Mouse (Mus musculus) spleen, postnatal 10 days (tissue): ENCODE data around the gene Large2.
A peak's percentile ranks its signal among the peaks of the same experiment; 100 is the strongest.

Experiments
- DNase-seq, 2 experiments: peaks; one replicate each; pipeline ENCODE4 v3.0.0; 2021 to 2022; ENCODE audit warnings: low spot score in 2 of 2

Gene Large2

DNA sequence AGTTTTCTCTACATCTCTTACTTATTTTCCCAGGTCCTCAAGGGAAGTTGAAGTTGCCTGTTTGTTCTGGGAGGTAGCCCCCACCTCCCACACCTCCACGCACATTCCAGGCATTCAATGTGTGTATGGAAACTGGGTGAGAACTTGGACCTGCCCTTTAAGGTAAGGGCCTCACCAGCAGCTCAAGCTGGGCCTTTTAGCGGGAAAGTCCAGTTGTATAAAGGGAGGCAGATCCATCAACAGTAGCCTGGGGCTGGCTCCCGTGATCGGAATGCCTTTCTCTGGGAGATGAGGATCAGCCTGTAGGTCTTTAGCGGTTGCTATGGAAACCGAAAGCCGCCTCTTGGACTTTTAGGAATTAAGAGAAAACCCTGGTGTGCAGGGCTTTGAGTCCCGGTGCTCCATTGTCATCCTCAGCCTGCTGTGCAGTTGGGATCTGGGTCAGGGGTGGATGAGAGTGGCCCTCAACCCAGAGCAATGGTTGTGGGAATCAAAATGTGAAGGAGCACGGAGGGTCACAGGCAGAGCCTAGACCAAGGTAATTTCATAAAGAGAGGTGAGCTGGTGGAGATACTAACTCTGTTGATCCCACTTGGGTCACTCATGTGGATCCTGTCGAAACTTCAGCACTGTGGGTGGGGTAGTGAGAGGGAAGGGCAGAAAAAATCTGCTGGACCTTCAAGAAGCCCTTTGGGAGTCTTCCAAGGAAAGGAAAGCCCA, 2.5 kb downstream of the Large2 start:
- no peak for DNase-seq

GRCm38 (mm10) chr2:92370821-92371805, 3.6 kb downstream of the Large2 start:
- peak in 1 of 2 experiments; percentile 41 for DNase-seq

- no peak for DNase-seq
Observed at GRCm38 (mm10) chr2:92370375-92370774, 4.3 kb downstream of the Large2 start.

- DNase-seq, result no peak
Observed at GRCm38 (mm10) chr2:92367383-92368029, 7.2 kb downstream of the Large2 start.

DNA sequence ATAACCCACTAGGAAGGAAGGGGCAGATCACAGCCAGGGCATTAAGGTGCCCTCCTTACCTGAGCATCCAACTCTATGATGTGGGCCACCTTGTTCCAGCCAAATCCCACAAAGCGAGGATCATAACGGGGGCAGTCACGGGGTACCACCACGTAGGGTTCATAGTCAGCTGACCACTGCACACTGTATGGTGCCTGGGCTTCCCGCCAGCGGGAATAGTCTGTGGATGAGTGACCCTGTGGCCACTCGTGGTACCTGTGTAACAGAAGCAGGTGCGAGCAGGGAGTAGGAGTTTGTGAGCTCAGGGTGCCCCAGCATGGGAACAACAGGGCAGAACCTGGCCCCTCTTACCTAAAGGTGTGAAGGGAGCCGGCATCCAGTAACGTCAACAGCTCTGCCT, 9.1 kb downstream of the Large2 start:
- no peak for DNase-seq

DNA sequence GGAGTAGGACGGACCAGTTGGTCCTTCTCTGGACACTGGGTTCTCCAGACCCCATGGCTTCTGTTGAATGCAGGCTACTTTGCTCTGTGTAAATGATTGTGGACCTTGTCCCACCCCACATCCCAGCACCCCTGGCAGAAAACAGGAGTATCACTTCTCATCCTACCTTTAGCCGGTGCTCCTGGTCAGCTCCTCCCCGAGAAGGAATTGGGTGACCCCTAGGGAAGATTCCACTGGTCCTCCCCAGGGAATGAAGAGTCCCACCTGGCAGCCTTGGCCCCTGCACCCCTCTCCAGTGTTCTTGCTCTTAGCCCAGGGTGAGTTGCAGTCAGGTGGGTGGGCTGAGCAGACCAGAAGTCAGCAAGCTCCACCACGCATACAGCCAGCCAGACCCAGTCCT, 10.6 kb downstream of the Large2 start:
- DNase-seq, result no peak

DNA sequence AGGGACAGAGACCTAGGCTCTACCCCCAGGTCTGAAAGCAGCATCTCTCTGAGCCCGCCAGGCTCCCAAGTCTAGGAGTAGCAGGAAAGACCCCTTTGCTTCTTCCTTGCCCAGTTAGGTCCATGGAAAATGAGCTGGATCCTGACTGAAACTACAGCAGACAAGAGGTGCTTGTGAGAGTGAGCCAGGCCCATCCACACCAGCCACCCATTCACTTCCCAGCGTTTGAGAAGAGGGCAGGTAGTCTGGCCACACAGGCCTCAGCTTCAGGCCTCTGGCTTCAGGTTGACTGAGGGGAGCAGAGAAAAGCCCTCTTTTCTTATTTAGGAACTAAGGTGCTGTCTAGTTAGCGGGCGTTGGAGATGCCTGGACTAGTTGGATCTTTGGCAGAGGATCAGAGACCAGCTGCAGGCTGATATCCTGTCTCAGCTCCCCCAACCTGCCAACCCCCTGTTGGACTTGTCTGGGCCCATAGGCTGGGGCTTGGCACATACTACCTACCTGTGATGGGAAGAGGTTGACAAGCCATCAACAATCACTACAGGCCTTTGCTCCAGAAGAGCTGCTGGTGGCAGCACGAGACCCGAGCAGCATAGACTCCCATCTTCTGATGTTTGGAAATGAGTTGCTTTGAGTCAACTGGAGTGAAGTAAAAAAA, 12.0 kb downstream of the Large2 start:
- DNase-seq, result no peak

DNA sequence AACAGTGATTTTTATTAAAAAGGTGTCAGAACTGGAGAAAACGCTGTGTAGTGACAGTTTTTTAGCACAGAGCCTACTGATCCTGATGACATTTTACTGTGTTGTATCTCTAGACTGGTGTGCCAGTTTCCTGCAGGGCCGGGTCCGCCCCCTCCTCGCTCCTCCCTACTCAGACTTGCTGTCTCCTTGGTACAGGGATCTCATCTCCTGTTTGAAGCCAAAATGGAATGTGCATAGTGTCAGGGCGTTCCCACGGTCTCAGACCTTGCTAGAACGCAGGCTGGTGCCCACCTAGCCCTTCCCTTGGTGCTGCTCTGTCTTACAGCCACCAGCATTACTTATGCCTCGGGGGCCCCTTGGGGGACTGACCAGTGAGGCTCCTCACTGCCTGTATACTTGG, 12.9 kb downstream of the Large2 start:
- no peak for DNase-seq

DNA sequence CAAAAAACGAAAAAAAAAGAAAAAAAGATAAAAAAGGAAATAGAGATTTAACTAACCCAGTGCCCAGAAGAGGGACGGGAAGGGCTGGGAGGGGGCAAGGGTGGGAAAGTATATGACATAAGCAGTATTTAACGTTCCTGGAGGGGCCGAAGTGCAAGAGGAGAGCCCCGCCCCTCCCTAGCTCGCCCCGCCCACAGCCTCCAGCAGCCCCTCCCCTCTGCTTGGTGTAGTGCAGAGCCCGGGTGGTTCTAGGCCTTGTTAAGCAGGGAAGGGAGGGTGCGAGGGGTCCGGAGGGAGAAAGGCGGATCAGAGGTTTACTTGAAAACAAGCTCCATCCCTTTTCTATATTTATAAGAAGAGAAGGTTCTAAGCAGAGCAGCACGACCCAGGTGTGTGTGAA, 13.8 kb downstream of the Large2 start:
- no peak for DNase-seq

DNA sequence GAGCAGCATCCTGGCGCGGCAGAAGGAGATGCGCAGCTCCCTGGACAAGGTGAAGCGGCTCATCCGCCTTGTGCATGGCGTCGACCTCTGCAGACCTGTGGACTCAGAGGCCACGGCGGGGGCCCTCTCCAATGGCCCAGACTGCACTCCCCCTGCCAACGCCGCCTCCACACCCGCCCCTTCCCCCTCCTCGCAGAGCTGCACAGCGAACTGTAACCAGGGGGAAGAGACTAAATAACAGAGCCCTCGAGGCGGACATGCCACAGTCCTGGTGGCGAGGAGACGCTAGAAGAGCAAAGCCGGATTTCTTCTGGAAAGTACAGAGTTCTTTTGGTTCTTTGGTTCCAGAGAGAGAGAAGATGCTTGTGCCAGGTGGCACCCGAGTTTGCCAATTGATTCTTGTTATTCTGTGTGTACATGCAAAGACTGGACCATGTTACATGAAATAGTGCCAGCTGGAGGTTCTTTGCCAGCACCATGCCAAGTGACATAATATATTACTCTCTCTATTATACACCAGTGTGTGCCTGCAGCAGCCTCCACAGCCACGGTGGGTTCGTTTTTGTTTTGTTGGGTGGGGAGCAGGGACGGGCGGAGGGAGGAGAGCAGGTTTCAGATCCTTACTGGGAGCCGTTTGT, 14.4 kb downstream of the Large2 start:
- DNase-seq, result no peak

DNA sequence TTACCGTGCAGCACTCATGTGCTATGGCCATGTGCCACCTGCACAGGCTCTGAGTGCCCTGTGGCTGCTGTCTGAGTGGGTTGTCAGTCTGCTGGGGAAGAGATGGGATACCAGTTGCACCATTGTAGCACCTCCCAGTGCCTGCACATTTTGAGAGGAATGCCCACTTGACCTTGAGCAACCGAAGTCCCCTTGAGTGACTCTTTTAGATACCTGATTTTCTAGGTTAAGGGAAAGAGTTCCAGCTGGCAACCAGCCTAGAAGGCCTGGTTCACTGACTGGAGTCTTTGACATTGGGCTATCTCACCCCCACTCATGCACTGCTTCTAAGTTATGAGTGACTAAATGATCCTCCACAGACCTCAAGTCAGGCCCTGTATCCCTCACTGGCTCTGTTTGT, 15.4 kb downstream of the Large2 start:
- no peak for DNase-seq

- no peak for DNase-seq
Observed at GRCm38 (mm10) chr2:92354224-92354623, 20.4 kb downstream of the Large2 start.

GRCm38 (mm10) chr2:92353402-92353801, 21.3 kb downstream of the Large2 start:
- no peak for DNase-seq

- no peak for DNase-seq
Observed at GRCm38 (mm10) chr2:92350686-92351085, 24.0 kb downstream of the Large2 start.

GRCm38 (mm10) chr2:92349589-92350425, 24.9 kb downstream of the Large2 start:
- DNase-seq, result no peak

- DNase-seq, result no peak
Observed at GRCm38 (mm10) chr2:92347191-92347590, 27.5 kb downstream of the Large2 start.

DNA sequence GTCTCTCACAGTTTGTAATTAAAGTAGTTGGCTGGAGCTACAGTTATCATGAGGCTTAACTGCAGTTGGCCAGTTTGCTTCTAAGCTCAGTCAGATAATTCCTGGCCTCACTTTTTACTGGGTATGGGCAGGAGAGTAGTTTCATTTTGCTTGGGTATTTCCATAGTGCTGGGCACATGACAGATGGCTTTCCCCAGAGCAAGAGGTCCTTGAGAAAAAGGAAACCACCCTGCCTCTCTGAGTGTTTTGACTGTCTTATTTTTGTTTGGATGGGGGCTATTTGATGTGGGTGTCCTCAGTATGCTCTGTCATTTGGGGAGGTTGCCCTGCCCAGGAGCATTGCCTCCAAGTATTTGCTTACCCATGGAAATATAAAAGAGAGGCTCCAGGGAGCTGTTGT, 32.3 kb downstream of the Large2 start:
- DNase-seq, result no peak

- DNase-seq, result no peak
Observed at GRCm38 (mm10) chr2:92331871-92332270, 42.8 kb downstream of the Large2 start.

DNA sequence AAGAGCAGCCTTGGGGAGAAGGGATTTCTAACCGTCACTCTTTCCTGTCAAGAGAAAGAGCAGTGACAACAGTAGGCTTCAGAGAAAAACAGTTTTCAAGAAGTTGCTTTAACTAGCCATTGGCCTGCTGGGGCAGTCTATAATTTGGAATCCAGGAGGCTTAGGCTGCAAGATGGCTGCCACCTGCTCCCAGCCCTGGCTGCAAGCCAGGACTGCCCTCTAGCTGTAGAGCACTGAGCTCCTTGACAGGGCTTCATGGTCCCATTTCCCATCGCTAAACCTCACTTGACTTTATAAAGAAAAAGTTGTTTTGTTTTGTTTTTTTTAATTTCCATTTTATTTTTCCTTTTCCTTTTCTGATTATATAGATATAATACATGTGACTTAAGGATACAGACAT, 43.3 kb downstream of the Large2 start:
- peak in 1 of 2 experiments; percentile 28 for DNase-seq

- DNase-seq, result peak in 1 of 2 experiments; percentile 25
Observed at GRCm38 (mm10) chr2:92330840-92331239, 43.8 kb downstream of the Large2 start.
